Mouse (Mus musculus) limb, embryonic 14.5 days (tissue): ENCODE results near the gene Gja1. TPM values are rescaled to one million over a fixed set of nuclear protein-coding genes. Genes with fewer than 3 reads are reported as not detected.

ENCODE experiments used
- ATAC-seq: fragments of 200-750 bp; cut with Nextera tagmentation; 2 replicates; pipeline ENCODE4 v1.8.0; 2017; ENCODE audit warnings: low read depth, moderate number of reproducible peaks, moderate TSS enrichment; ENCODE audit not compliant: low FRiP score
- DNase-seq: peaks from one replicate; pipeline ENCODE4 v3.0.0-alpha.2; 2015; ENCODE audit warnings: low spot score
- H3K27ac ChIP-seq: fragments of 300-500 bp; sonication (generic); replicated peaks from 2 replicates; pipeline ENCODE4 v1.5.1; 2014; ENCODE audit warnings: low read depth, mild to moderate bottlenecking, low read length, moderate library complexity, mixed read lengths
- H3K27me3 ChIP-seq: fragments of 300-500 bp; sonication (generic); 2 replicates; pipeline ENCODE4 v1.6.1; 2014; ENCODE audit warnings: low read length, mixed read lengths; ENCODE audit not compliant: control insufficient read depth, insufficient read depth
- H3K36me3 ChIP-seq: fragments of 300-500 bp; sonication (generic); 2 replicates; pipeline ENCODE4 v1.6.1; 2014; ENCODE audit warnings: mild to moderate bottlenecking, low read length, moderate library complexity, mixed read lengths; ENCODE audit not compliant: control insufficient read depth, insufficient read depth
- H3K4me1 ChIP-seq: fragments of 300-500 bp; sonication (generic); 2 replicates; pipeline ENCODE4 v1.6.1; 2014; ENCODE audit warnings: antibody characterized with exemption, low read length, mixed read lengths; ENCODE audit not compliant: control insufficient read depth, insufficient read depth
- H3K4me2 ChIP-seq: fragments of 300-500 bp; sonication (generic); replicated peaks from 2 replicates; pipeline ENCODE4 v1.6.1; 2014; ENCODE audit warnings: low read depth, mild to moderate bottlenecking, low read length, moderate library complexity; ENCODE audit not compliant: severe bottlenecking
- H3K4me3 ChIP-seq: fragments of 300-500 bp; sonication (generic); replicated peaks from 2 replicates; pipeline ENCODE4 v1.5.1; 2014; ENCODE audit warnings: low read length
- H3K9ac ChIP-seq: fragments of 300-500 bp; sonication (generic); 2 replicates; pipeline ENCODE4 v1.6.1; 2014; ENCODE audit warnings: mild to moderate bottlenecking, low read depth, low read length, moderate library complexity; ENCODE audit not compliant: severe bottlenecking
- H3K9me3 ChIP-seq: fragments of 300-500 bp; sonication (generic); 2 replicates; pipeline ENCODE4 v1.6.1; 2016; ENCODE audit warnings: low read length; ENCODE audit not compliant: control insufficient read depth
- POLR2A ChIP-seq: fragments of 200-500 bp; IDR thresholded peaks from 2 replicates; pipeline ENCODE4 v1.8.0; 2012; ENCODE audit warnings: inconsistent platforms, mild to moderate bottlenecking, moderate library complexity, borderline replicate concordance; ENCODE audit not compliant: insufficient read depth, insufficient read length; ENCODE audit errors: extremely low read depth
- WGBS: fragments of 180-500 bp; shearing (Covaris S2); extraction: QIAGEN DNeasy Blood & Tissue Kit; methylation state at CpG from one replicate; pipeline ENCODE4 v1.1.7; 2014; 5-methylcytosine and 5-hydroxymethylcytosine counted together
- polyA plus RNA-seq, 2 experiments: library from polyadenylated mRNA; depleted of rRNA in 1 of 2; stranded (reverse) in 1 of 2; unstranded in 1 of 2; fragments of >200 nt; fragmentation: Nextera tagmentation in 1 of 2; extraction: Ambion mirVana in 1 of 2; gene quantifications; 2 replicates each; pipeline versions ENCODE4 v1.2.1 to v1.2.3; 2012 to 2014

Gene Gja1
- polyA plus RNA-seq, 2 experiments: 102 to 411 TPM

DNA sequence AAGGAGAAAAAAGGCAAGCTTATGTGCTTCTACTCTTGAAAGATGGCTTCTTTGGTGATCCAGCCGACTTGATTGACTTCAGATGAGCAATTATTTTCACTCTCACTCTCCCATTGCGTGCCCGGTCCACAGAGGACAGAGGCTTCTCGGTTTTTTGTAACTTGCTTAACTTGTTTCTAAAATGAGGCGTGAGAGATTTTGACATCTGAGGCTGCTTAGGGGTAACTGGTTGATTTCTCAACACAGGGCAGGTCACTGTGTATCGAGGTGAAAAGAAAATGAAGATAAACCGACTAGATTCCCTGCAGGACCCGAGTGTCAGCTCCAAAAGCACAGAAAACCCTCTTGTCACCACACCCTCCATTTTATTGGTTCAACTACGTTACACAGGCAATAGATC, 28.8 kb downstream of the Gja1 start:
- Histone ChIP-seq H3K4me1 (no peaks in the 10 kb centered on the region), H3K9me3 (no peaks in the 10 kb centered on the region), H3K36me3 (no peaks in the 10 kb centered on the region), H3K27me3 (no peaks in the 10 kb centered on the region), H3K27ac (no peak overlapping the region), H3K9ac (no peak overlapping the region), H3K4me2 (no peak overlapping the region), H3K4me3 (no peak overlapping the region)
- no peak for TF ChIP-seq POLR2A
- ATAC-seq (no peak), DNase-seq (no peak)
- WGBS: 55% methylated on average over 9 of the region's 9 CpGs

GRCm38 (mm10) chr10:56406386-56407130, 29.4 kb downstream of the Gja1 start:
- Histone ChIP-seq H3K9ac (no peak overlapping the region), H3K27ac (no peak overlapping the region), H3K4me3 (no peak overlapping the region), H3K27me3 (no peaks in the 10 kb centered on the region), H3K9me3 (no peaks in the 10 kb centered on the region), H3K4me1 (no peaks in the 10 kb centered on the region), H3K4me2 (no peak overlapping the region), H3K36me3 (no peaks in the 10 kb centered on the region)
- no peak for ATAC-seq
- DNase-seq: no peak
- WGBS: 93% methylated on average over 6 of the region's 6 CpGs
- TF ChIP-seq POLR2A: no peak

DNA sequence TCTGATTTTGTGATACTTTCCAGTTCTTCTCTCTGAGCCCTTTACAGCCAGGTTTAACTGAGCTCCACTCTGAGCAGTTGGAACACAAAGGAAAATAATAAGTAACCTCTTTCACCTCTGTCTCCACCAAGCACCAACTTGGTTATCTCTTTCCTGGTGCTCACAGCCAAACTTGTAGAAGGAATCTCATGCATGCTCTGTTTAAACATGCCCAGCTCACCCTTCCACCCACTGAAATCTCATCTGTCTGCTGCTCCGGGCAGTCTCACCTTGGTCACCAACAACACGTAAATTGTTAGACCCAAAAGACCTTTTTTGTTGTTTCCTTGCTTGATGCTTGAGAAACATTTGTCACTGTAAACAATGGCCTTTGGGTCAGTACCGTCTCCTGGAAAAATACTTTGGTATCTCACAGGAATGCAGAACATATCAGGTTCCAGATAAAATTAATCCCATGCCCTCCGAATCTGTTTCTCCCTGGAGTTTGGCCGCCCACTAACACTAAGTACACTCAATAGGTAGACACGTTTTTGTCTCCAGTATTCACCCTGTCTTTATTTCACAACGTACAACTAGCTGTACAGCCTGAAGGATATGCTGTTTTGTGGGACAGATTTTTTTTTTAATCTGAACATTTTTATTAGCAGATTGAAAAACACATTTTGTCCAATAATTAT, 38.9 kb downstream of the Gja1 start:
- H3K4me1 ChIP-seq: no peaks in the 10 kb centered on the region
- DNase-seq (no peak), ATAC-seq (no peak)
- no peak for TF ChIP-seq POLR2A
- H3K36me3 ChIP-seq: no peaks in the 10 kb centered on the region
- no peaks in the 10 kb centered on the region for H3K27me3 ChIP-seq
- 63% methylated on average over 7 of the region's 7 CpGs for WGBS
- no peak overlapping the region for H3K27ac ChIP-seq
- no peak overlapping the region for H3K9ac ChIP-seq
- no peak overlapping the region for H3K4me2 ChIP-seq
- H3K9me3 ChIP-seq: no peaks in the 10 kb centered on the region
- H3K4me3 ChIP-seq: no peak overlapping the region

- 85% methylated on average over 4 of the region's 4 CpGs for WGBS
- no peak overlapping the region for H3K4me2 ChIP-seq
- no peaks in the 10 kb centered on the region for H3K36me3 ChIP-seq
- TF ChIP-seq POLR2A: no peak
- no peak overlapping the region for H3K9ac ChIP-seq
- ATAC-seq (no peak), DNase-seq (no peak)
- no peaks in the 10 kb centered on the region for H3K27me3 ChIP-seq
- no peak overlapping the region for H3K4me3 ChIP-seq
- no peaks in the 10 kb centered on the region for H3K9me3 ChIP-seq
- no peak overlapping the region for H3K27ac ChIP-seq
- no peaks in the 10 kb centered on the region for H3K4me1 ChIP-seq
These were observed 45.4 kb downstream of the Gja1 start for GRCm38 (mm10) chr10:56422518-56422917.

DNA sequence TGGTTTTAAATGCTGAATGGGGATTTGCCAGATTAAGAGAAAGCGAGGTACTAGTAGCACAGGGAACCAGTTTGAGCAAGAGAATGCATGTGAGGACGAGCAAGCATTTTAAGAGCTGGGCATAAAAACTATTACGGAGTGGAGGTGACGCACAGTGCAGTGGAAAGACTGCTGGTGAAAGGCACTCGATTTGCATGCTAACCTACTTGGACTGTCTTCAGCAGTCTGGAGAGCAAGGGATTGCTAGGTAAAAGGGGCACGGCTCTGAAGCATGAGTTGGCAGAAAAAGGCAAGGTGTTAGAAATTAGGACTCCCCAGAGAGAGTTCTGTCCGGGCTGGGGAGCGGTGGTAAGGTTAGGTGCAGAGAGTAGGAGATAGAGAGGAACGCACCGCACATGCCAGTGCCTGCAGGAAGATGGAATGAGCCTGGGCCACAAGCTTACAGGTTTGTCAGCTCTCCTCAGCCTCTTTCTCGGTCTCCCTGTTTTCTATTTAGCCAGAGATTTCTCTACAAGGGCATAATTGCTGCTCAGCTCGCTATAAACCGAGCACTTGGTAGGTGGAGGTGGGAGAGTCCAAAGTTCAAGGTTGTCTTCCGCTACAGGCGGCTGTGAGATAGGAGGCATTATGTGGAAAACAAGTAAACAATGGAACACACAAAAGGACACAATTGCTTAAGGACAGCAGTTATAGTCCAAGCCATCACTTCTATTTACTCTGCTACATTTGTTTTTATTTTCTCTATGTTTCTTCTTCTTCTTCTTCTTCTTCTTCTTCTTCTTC, 48.1 kb downstream of the Gja1 start:
- Histone ChIP-seq H3K4me2 (no peak overlapping the region), H3K4me3 (no peak overlapping the region), H3K27me3 (no peaks in the 10 kb centered on the region), H3K27ac (no peak overlapping the region), H3K9ac (no peak overlapping the region), H3K9me3 (no peaks in the 10 kb centered on the region), H3K4me1 (no peaks in the 10 kb centered on the region), H3K36me3 (no peaks in the 10 kb centered on the region)
- DNase-seq: no peak
- 49% methylated on average over 15 of the region's 15 CpGs for WGBS
- no peak for TF ChIP-seq POLR2A
- no peak for ATAC-seq
